Mouse (Mus musculus): ENCODE measurements around the gene Uncx. TPM values are rescaled to one million over a fixed set of nuclear protein-coding genes. Genes with fewer than 3 reads are reported as not detected.

Uncx gene
- polyA plus RNA-seq, 1 experiment = not detected

DNA sequence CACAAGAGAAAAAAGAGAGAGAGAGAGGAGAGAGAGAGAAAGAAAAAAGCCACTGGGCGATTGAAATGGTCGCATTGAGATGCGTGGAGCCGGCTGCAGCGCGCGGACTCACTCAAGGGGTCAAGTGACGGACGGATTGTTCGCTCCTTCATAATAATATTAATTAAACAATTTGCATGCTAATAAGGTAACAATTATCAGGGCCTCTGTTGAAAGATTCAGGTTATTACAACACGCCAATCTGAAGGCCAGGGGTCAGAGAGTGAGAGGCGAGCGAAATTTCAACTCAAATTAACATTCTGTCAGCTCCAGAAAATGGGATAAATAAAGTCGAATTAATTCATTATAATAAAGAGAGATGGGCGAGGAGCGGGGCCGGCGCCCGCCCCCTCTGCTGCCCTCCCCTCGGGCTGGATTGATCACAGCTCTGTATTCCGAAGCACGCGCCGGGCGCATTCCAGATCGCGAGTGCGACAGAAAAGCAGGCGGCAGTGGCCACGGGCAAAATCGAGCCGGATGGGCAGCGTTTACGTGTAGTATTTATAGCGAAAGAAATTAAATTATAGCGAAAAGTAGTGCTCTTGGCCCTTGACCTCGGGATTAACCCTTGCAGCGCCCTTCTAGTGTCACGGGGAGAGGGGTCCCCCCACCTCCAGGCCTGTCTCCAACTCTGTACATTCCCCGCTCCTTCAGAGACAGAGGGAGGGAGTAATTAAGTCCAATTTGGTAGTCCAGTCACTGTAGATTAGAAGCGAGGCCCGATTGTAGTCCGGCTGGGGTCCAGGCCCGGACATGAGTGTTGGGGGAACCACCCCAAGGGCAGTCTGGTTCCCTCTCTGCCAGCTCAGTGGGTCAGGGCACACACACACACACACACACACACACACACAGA lies 1.9 kb upstream of the Uncx start:
- 7% methylated on average over 44 of the region's 44 CpGs for WGBS
- Histone ChIP-seq H3K4me1 (ENCODE audit: control insufficient read depth, insufficient read depth, low read length) (peaks cover 9% of the 10 kb centered on the region), H3K4me3 (replicated peaks; ENCODE audit: extremely low read depth, low read depth, low read length) (no peak overlapping the region)
- TF ChIP-seq CTCF (IDR thresholded peaks at IDR 0.05; ENCODE audit: insufficient read depth, low read length) (no peak), POLR2A (IDR thresholded peaks at IDR 0.05; ENCODE audit: borderline replicate concordance, extremely low read depth, low read depth, low read length) (no peak)
- DNase-seq = no peak

- TF ChIP-seq CTCF (IDR thresholded peaks at IDR 0.05; ENCODE audit: insufficient read depth, low read length) (no peak), POLR2A (IDR thresholded peaks at IDR 0.05; ENCODE audit: borderline replicate concordance, extremely low read depth, low read depth, low read length) (no peak)
- H3K4me3 ChIP-seq (replicated peaks; ENCODE audit: extremely low read depth, low read depth, low read length) = no peak overlapping the region
- H3K4me1 ChIP-seq (ENCODE audit: control insufficient read depth, insufficient read depth, low read length) = peaks cover 9% of the 10 kb centered on the region
- WGBS = 5% methylated on average over 1 of the region's 1 CpGs
- DNase-seq = no peak
These were observed 1.3 kb upstream of the Uncx start for GRCm38 (mm10) chr5:139542043-139542365.

GRCm38 (mm10) chr5:139542556-139542955 lies 738 bp upstream of the Uncx start:
- H3K4me1 ChIP-seq (ENCODE audit: control insufficient read depth, insufficient read depth, low read length) = peaks cover 9% of the 10 kb centered on the region
- no peak for TF ChIP-seq POLR2A (IDR thresholded peaks at IDR 0.05; ENCODE audit: borderline replicate concordance, extremely low read depth, low read depth, low read length)
- TF ChIP-seq CTCF (IDR thresholded peaks at IDR 0.05; ENCODE audit: insufficient read depth, low read length) = no peak
- WGBS = 3% methylated on average over 5 of the region's 5 CpGs
- DNase-seq = no peak
- H3K4me3 ChIP-seq (replicated peaks; ENCODE audit: extremely low read depth, low read depth, low read length) = no peak overlapping the region

- DNase-seq = no peak
- no peak overlapping the region for H3K4me3 ChIP-seq (replicated peaks; ENCODE audit: extremely low read depth, low read depth, low read length)
- peaks cover 9% of the 10 kb centered on the region for H3K4me1 ChIP-seq (ENCODE audit: control insufficient read depth, insufficient read depth, low read length)
- no peak for TF ChIP-seq CTCF (IDR thresholded peaks at IDR 0.05; ENCODE audit: insufficient read depth, low read length)
- no peak for TF ChIP-seq POLR2A (IDR thresholded peaks at IDR 0.05; ENCODE audit: borderline replicate concordance, extremely low read depth, low read depth, low read length)
- WGBS = 2% methylated on average over 71 of the region's 71 CpGs
These were observed 466 bp downstream of the Uncx start for GRCm38 (mm10) chr5:139543650-139544270.

GRCm38 (mm10) chr5:139544271-139545135 lies 1.2 kb downstream of the Uncx start:
- 2% methylated on average over 54 of the region's 54 CpGs for WGBS
- no peak for DNase-seq
- Histone ChIP-seq H3K4me3 (replicated peaks; ENCODE audit: extremely low read depth, low read depth, low read length) (no peak overlapping the region), H3K4me1 (ENCODE audit: control insufficient read depth, insufficient read depth, low read length) (peaks cover 9% of the 10 kb centered on the region)
- no peak for TF ChIP-seq CTCF (IDR thresholded peaks at IDR 0.05; ENCODE audit: insufficient read depth, low read length)
- no peak for TF ChIP-seq POLR2A (IDR thresholded peaks at IDR 0.05; ENCODE audit: borderline replicate concordance, extremely low read depth, low read depth, low read length)

GRCm38 (mm10) chr5:139545221-139545620 lies 1.9 kb downstream of the Uncx start:
- 8% methylated on average over 7 of the region's 7 CpGs for WGBS
- no peak for TF ChIP-seq POLR2A (IDR thresholded peaks at IDR 0.05; ENCODE audit: borderline replicate concordance, extremely low read depth, low read depth, low read length)
- TF ChIP-seq CTCF (IDR thresholded peaks at IDR 0.05; ENCODE audit: insufficient read depth, low read length) = no peak
- peaks cover 7% of the 10 kb centered on the region for H3K4me1 ChIP-seq (ENCODE audit: control insufficient read depth, insufficient read depth, low read length)
- no peak for DNase-seq
- no peak overlapping the region for H3K4me3 ChIP-seq (replicated peaks; ENCODE audit: extremely low read depth, low read depth, low read length)

- WGBS = 4% methylated on average over 9 of the region's 9 CpGs
- peaks cover 3% of the 10 kb centered on the region; the same call in 1 of the 2 replicates for H3K4me1 ChIP-seq (ENCODE audit: control insufficient read depth, insufficient read depth, low read length)
- TF ChIP-seq POLR2A (IDR thresholded peaks at IDR 0.05; ENCODE audit: borderline replicate concordance, extremely low read depth, low read depth, low read length) = no peak
- TF ChIP-seq CTCF (IDR thresholded peaks at IDR 0.05; ENCODE audit: insufficient read depth, low read length) = no peak
- H3K4me3 ChIP-seq (replicated peaks; ENCODE audit: extremely low read depth, low read depth, low read length) = no peak overlapping the region
- no peak for DNase-seq
These were observed 2.5 kb downstream of the Uncx start for GRCm38 (mm10) chr5:139545673-139546335.

DNA sequence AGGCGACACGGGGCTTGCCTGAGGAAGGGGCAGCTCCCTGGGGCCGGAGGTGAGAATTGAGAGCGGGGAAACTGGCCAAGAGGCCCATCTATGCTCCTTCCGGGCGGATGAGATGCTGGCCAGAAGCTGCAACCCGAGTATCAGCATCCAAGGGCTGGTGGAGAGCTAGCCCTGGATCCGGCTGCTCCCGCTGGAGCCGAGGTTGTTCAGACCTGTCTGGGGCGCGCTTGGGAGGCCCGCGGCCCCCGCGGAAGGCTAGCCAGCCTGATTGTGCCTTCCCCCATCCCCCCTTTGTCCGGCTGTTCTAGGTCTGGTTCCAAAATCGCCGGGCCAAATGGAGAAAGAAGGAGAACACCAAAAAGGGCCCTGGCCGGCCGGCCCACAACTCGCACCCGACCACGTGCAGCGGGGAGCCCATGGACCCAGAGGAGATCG lies 3.1 kb downstream of the Uncx start:
- Histone ChIP-seq H3K4me3 (replicated peaks; ENCODE audit: extremely low read depth, low read depth, low read length) (no peak overlapping the region), H3K4me1 (ENCODE audit: control insufficient read depth, insufficient read depth, low read length) (peaks cover 3% of the 10 kb centered on the region; the same call in 1 of the 2 replicates)
- under 1% methylated on average over 26 of the region's 26 CpGs for WGBS
- DNase-seq = no peak
- TF ChIP-seq POLR2A (IDR thresholded peaks at IDR 0.05; ENCODE audit: borderline replicate concordance, extremely low read depth, low read depth, low read length) = no peak
- TF ChIP-seq CTCF (IDR thresholded peaks at IDR 0.05; ENCODE audit: insufficient read depth, low read length) = no peak
